Mouse (Mus musculus): ENCODE data around the gene Prox1.
A peak's percentile ranks its signal among the peaks of the same experiment; 100 is the strongest.

The Prox1 gene

DNA sequence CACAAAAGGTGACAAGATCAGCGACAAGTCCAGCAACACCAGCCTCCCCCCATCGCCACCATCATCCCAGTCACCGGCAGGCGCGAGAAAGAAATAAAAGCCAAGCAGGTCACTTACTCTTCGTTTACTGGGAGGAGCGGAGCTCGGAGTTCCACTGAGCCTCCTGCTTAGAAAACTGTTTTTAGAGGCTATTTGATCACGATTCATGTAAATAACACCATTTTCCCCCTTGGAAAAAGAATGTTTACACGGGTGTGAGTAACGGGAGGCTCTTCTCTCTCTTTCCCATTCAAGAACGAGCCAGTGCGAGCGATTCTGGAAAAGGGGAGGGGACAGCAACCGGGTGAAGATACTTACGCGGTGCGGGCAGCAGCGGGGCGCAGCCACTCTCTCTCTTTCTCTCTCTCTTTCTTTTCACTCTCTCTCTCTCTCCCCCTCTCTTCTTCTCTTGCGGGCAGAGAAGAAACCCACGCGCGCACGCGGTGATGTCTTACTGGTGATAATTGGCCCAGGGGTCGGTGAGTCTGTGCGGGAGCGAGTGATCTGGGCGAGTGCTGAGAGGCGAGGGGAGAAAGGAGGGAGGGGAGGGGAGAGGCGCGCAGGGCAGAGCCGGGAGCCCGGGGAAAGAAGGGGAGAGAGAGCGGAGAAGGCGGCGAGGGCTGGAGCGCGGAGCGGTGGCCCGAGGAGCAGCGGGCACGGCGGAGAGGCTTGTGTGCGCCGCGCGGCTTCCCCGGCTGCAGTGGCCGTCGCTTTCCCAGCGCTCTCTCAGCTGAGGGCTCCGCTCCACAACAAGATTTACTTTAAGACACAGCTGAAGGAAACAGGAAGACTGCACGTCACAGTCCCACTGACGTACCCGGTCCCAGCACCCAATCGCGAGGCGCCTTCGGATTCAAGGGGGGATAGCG, at the start of gene Prox1:
Gene Prox1 (minus strand): TSS at position 804 of the 908 bp plus-strand sequence.
- peak; percentile 57 to 60 for DNase-seq (ENCODE audit: low spot score in 2 of 2)

- no peak for DNase-seq (ENCODE audit: low spot score in 2 of 2)
Observed at GRCm38 (mm10) chr1:190216621-190217020, 46.1 kb upstream of the Prox1 start.

- no peak for DNase-seq (ENCODE audit: low spot score in 2 of 2)
Observed at GRCm38 (mm10) chr1:190214626-190215025, 44.1 kb upstream of the Prox1 start.

DNA sequence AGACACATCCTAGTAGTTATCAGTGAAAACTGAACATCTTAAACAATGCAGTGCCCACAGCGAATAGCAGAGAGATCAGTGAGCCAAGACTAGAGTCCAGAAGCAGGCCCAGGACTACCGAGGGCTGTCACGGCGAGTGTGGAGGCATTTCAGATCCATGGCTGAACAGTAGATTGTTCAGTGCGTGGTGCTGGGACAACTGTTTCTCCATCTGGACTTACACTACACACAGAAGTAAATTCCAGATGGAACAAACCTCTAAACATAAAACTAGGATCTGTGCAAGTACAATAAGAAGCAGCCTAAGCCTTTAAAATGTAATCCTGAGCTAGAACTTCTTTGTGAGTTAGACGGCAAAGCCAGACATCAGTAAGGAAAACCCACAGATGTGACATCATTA, 42.7 kb upstream of the Prox1 start:
- peak in 1 of 2 experiments; percentile 19 for DNase-seq (ENCODE audit: low spot score in 2 of 2)

GRCm38 (mm10) chr1:190207246-190207645, 36.7 kb upstream of the Prox1 start:
- DNase-seq (ENCODE audit: low spot score in 2 of 2), result no peak

DNA sequence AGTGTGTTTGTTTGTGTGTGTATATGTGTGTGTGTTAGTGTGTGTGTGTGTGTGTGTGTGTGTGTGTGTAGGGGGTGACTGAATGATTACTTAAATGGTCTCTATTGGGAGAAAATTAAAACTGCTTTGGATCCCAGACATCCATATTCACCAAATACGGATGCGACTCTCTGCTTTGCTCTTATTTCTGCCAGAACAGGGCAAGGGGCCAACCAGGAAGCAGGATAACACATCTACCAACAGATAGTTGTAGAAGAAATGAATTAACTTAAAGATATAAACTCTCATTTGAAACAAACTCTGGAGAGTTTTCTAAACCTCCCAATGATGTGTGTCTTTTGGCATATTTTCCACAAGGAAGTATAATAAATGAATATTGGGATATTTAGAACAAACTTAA, 35.2 kb upstream of the Prox1 start:
- no peak for DNase-seq (ENCODE audit: low spot score in 2 of 2)

- DNase-seq (ENCODE audit: low spot score in 2 of 2), result no peak
Observed at GRCm38 (mm10) chr1:190204378-190205070, 34.0 kb upstream of the Prox1 start.

DNA sequence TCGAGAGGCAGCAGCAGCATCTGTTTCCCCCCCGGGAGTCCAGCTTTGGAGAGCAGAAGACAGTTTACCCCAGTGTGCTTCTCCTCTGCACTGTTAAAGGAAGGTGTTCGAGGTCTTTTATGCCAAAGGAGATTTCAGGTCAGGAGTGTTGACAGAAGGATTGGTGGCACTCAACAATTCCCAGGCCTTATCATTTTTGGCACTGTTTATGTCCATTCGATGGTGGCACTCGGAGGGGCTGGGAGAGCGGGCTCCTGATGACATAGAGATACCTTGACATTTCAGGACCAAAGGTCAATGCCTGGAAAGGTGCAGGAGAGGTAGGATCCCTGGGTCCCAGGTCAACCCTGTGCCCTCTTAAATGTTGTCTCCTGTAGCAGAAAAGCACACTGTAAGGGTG, 31.2 kb upstream of the Prox1 start:
- no peak for DNase-seq (ENCODE audit: low spot score in 2 of 2)

- DNase-seq (ENCODE audit: low spot score in 2 of 2), result no peak
Observed at GRCm38 (mm10) chr1:190200996-190201395, 30.5 kb upstream of the Prox1 start.

GRCm38 (mm10) chr1:190198247-190198646, 27.7 kb upstream of the Prox1 start:
- DNase-seq (ENCODE audit: low spot score in 2 of 2), result no peak

DNA sequence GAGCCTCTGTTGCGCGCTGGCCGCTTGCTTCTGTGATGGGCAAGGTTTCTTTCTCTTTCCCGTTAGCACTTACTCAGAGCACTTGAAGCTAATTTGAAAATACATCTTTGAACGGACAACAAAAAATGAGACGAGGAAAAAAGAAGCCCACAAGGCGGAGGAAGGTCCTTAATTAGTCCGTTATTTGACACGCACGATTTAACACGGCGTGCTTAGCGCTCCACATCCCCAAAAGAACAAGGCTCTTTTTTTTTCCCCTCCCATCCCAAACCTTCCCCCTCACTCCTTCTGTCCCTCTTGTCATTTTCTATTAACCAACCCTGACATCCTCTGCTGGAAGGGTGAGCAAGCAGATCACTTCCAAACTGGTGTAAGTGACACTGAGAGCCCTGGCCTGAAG, 21.5 kb upstream of the Prox1 start:
- DNase-seq (ENCODE audit: low spot score in 2 of 2), result no peak

DNA sequence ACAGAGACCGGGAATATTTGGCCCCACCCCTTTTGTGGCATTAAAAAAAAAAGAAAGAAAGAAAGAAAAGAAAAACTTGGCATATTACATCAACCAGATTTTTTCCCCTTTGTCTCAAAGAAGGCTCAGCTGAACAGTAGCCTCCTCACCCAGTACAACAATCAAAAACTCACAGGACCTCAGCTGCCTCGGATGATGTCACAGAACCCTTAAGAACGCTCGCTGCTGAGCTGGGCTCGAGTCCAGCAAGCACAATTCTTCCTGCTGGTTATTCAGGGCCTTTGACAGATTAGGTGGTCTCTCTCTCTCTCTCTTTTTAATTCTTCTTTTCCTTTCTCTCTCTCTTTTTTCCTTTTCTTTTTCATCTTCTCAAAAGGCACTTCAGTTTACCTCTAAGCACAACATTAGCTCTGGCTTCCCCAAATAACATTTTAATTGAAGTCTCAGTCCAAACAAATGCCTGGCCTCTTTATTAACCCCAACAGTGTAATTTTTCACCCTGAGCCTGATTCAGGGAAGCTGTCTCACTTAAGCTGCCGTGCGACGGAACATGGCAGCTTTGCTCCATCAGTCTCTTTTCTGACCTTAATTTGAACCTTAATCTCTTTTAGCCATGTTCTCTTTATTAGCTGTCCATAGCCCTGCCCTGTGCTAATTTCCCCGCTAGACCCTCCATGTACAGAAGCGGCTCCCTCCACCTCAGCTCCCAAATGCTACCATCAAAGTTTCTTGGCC, 19.9 kb upstream of the Prox1 start:
- no peak for DNase-seq (ENCODE audit: low spot score in 2 of 2)

- no peak for DNase-seq (ENCODE audit: low spot score in 2 of 2)
Observed at GRCm38 (mm10) chr1:190189125-190189524, 18.6 kb upstream of the Prox1 start.

DNA sequence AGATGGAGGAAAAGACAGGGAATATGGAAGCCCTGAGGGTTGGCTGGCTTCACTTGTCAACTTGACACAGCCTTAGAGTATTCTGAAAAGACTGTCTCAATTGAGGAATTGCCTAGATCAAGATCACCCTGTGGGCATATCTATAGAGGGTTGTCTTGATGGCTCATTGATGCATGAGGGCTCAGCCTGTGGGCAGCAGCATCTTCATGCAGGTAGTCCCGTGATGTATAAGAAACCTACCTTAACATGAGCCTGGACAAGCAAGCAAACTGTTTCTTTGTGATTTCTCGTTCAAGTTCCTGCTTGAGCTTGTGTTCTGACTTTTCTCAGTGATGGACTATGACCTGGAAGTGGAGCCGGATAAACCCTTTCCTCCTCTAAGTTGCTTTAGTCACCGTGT, 15.8 kb upstream of the Prox1 start:
- no peak for DNase-seq (ENCODE audit: low spot score in 2 of 2)

GRCm38 (mm10) chr1:190185284-190185683, 14.8 kb upstream of the Prox1 start:
- no peak for DNase-seq (ENCODE audit: low spot score in 2 of 2)

DNA sequence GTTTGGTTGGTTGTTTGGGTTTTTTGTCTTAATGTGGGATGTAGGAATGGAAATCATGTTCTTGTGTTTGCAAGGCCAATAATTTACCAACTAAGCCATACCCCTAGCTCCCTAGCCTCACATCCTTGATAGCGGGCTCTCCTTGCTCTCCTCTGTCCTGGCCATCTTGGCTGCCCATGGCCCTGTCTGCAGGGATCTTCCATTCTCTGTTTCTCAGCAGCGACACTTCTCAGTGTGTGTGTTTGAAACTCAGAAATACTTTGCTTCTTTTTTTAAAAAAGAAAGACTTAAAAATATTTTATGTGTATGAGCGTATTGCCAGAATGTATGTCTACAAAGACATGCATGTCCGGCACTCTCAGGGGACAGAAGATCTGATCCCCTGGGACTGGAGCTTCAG, 13.1 kb upstream of the Prox1 start:
- DNase-seq (ENCODE audit: low spot score in 2 of 2), result no peak

- no peak for DNase-seq (ENCODE audit: low spot score in 2 of 2)
Observed at GRCm38 (mm10) chr1:190181765-190182164, 11.3 kb upstream of the Prox1 start.

- no peak for DNase-seq (ENCODE audit: low spot score in 2 of 2)
Observed at GRCm38 (mm10) chr1:190180861-190181260, 10.3 kb upstream of the Prox1 start.

- no peak for DNase-seq (ENCODE audit: low spot score in 2 of 2)
Observed at GRCm38 (mm10) chr1:190176961-190177360, 6.4 kb upstream of the Prox1 start.

GRCm38 (mm10) chr1:190174671-190175661, 4.5 kb upstream of the Prox1 start:
- no peak for DNase-seq (ENCODE audit: low spot score in 2 of 2)

- DNase-seq (ENCODE audit: low spot score in 2 of 2), result peak in 1 of 2 experiments; percentile 17
Observed at GRCm38 (mm10) chr1:190174231-190174630, 3.7 kb upstream of the Prox1 start.

All from frontal cortex, postnatal 36 days (tissue).